Mouse (Mus musculus): Measurements from ENCODE around the gene Cuzd1. TPM values are rescaled to one million over a fixed set of nuclear protein-coding genes. Genes with fewer than 3 reads are reported as not detected.

Cuzd1 gene
- total RNA-seq, 2 experiments from 2014 or later, result not detected

- DNase-seq (ENCODE audit: extremely low spot score in 1 of 2, low spot score in 1 of 2), result peak; percentile 18 to 19
These were observed 61.1 kb downstream of the Cuzd1 start for GRCm38 (mm10) chr7:131260946-131261345.

Other genes starting within 250 kb of the Cuzd1 start
- gene 4933402N03Rik, start 176.0 kb downstream of the Cuzd1 start, total RNA-seq (2021), result not detected
- not detected for gene 5430419D17Rik, start 147.9 kb downstream of the Cuzd1 start, total RNA-seq (2021)
- gene Fam24b, start 7.2 kb upstream of the Cuzd1 start, total RNA-seq (2021), result not detected
- gene Fam24a, start 11.6 kb upstream of the Cuzd1 start, total RNA-seq (2021), result not detected
- gene 2310057M21Rik, start 40.5 kb upstream of the Cuzd1 start, total RNA-seq (2021), result 10 to 100 TPM; 31.4 to 32.1 TPM
- 10 to 100 TPM; 47.9 to 57.1 TPM for gene Pstk, start 48.8 kb upstream of the Cuzd1 start, total RNA-seq (2021)
- 10 to 100 TPM; 47.5 to 51.2 TPM for gene Ikzf5, start 88.2 kb upstream of the Cuzd1 start, total RNA-seq (2021)
- gene Acadsb, start 88.3 kb upstream of the Cuzd1 start, total RNA-seq (2021), result 10 to 100 TPM; 75.5 to 78.6 TPM
- gene Hmx3, start 220.6 kb upstream of the Cuzd1 start, total RNA-seq (2021), result not detected
- gene Hmx2, start 226.5 kb upstream of the Cuzd1 start, total RNA-seq (2021), result not detected
- gene Bub3, start 237.9 kb upstream of the Cuzd1 start, total RNA-seq (2021), result 10 to 100 TPM; 56.3 to 57.6 TPM

Data from layer of hippocampus, postnatal 25 days (tissue).